Mouse (Mus musculus) erythroblast, embryonic 14.5 days (primary cell): Measurements from ENCODE around the gene Pam.

Experiments used
- GATA1 ChIP-seq: IDR thresholded peaks from 2 replicates; pipeline ENCODE4 v1.6.1; 2012; ENCODE audit warnings: low read length, inconsistent platforms, mixed read lengths
- TAL1 ChIP-seq: IDR thresholded peaks from 3 replicates; pipeline ENCODE4 v1.6.1; 2012; ENCODE audit warnings: low read length, inconsistent platforms, mixed read lengths

- no peak for TF ChIP-seq TAL1
- TF ChIP-seq GATA1: no peak
Observed at GRCm38 (mm10) chr1:97822203-97822602, 273.2 kb downstream of the Pam start.
